Mouse (Mus musculus) G1E (cell line): Measurements from ENCODE around the gene Ap2m1.

Experiments
- CTCF ChIP-seq: IDR thresholded peaks from 2 replicates; pipeline ENCODE4 v1.5.1; 2012; ENCODE audit warnings: low read depth, low read length, inconsistent platforms, mixed read lengths
- GATA1 ChIP-seq: IDR thresholded peaks from 2 replicates; pipeline ENCODE4 v1.6.1; 2012; ENCODE audit warnings: borderline replicate concordance, low read length, inconsistent platforms, mixed read lengths
- POLR2AphosphoS5 ChIP-seq: IDR thresholded peaks from 2 replicates; pipeline ENCODE4 v1.6.1; 2012; ENCODE audit warnings: low read depth, low read length, inconsistent platforms; ENCODE audit not compliant: insufficient replicate concordance
- TAL1 ChIP-seq: conservative IDR thresholded peaks from 2 replicates; pipeline ENCODE4 v1.6.1; 2012; ENCODE audit warnings: low read depth, low read length, inconsistent platforms, mixed read lengths

GRCm38 (mm10) chr16:20489233-20489632 is 46.0 kb upstream of the Ap2m1 start:
- TF ChIP-seq CTCF (no peak), GATA1 (no peak), TAL1 (no peak), POLR2AphosphoS5 (no peak)
